Mouse (Mus musculus): Measurements from ENCODE around the gene Coa5. TPM values are rescaled to one million over a fixed set of nuclear protein-coding genes. Genes with fewer than 3 reads are reported as not detected.

Gene Coa5
- total and polyA plus RNA-seq, 2 experiments from 2014 or later, result 42.9 to 50.4 TPM

- no peak overlapping the region for H3K4me2 ChIP-seq (ENCODE audit: low read depth, low read length, poor library complexity, severe bottlenecking)
- H3K4me3 ChIP-seq (ENCODE audit: low read depth, low read length), result no peak overlapping the region
- 91% methylated on average over 16 of the region's 16 CpGs for WGBS
- no peak for DNase-seq (ENCODE audit: low spot score)
- H3K27me3 ChIP-seq (ENCODE audit: insufficient read depth, low read length), result no peaks in the 10 kb centered on the region
- no peak for ATAC-seq (ENCODE audit: low FRiP score)
- no peaks in the 10 kb centered on the region for H3K9me3 ChIP-seq (ENCODE audit: low read length)
- no peak for TF ChIP-seq CTCF (IDR thresholded peaks at IDR 0.05)
- no peaks in the 10 kb centered on the region for H3K4me1 ChIP-seq (ENCODE audit: insufficient read depth, low read length)
- H3K9ac ChIP-seq (replicated peaks; ENCODE audit: low read length, poor library complexity, severe bottlenecking), result no peak overlapping the region
- H3K36me3 ChIP-seq (ENCODE audit: insufficient read depth, low read length), result peaks cover 36% of the 10 kb centered on the region
- H3K27ac ChIP-seq (ENCODE audit: low read depth, low read length), result no peak overlapping the region
These were observed 13.2 kb upstream of the Coa5 start for GRCm38 (mm10) chr1:37442848-37443835.

GRCm38 (mm10) chr1:37436419-37436818 lies 6.5 kb upstream of the Coa5 start:
- no peak for TF ChIP-seq CTCF (IDR thresholded peaks at IDR 0.05)
- Histone ChIP-seq H3K27me3 (ENCODE audit: insufficient read depth, low read length) (no peaks in the 10 kb centered on the region), H3K27ac (ENCODE audit: low read depth, low read length) (no peak overlapping the region), H3K9me3 (ENCODE audit: low read length) (no peaks in the 10 kb centered on the region), H3K4me3 (ENCODE audit: low read depth, low read length) (no peak overlapping the region), H3K36me3 (ENCODE audit: insufficient read depth, low read length) (peaks cover 58% of the 10 kb centered on the region), H3K9ac (replicated peaks; ENCODE audit: low read length, poor library complexity, severe bottlenecking) (no peak overlapping the region), H3K4me1 (ENCODE audit: insufficient read depth, low read length) (peaks cover 7% of the 10 kb centered on the region; the same call in 1 of the 2 replicates), H3K4me2 (ENCODE audit: low read depth, low read length, poor library complexity, severe bottlenecking) (no peak overlapping the region)
- no peak for ATAC-seq (ENCODE audit: low FRiP score)
- 88% methylated on average over 3 of the region's 3 CpGs for WGBS
- DNase-seq (ENCODE audit: low spot score), result no peak

DNA sequence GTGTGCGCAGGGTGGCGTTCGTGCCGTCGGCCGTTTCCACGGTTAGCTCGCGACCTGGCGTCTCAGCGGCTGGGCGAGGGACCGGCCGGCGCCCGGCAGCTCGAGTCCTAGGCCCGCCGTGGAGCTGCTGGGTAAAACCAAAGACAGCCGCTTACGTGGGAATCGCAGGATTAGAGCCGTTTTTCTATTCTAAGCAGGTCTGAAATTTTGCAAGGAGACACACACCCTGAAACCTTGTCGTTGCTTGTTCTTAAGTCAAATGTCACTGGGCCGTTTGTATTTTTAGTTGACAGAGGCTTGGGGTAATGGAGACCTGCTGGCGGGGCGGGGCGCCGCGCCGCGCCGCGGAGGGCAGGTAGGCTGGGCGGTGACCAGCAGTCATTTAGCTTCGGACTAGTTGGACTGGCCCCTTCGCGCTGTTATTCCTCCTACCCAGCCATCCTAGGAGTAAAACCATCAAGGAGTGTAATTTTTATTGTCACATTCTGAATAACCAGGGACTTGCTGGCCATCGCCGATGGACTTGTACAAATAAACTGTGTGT lies 466 bp upstream of the Coa5 start:
- peak overlapping the region; percentile 95 for H3K4me3 ChIP-seq (ENCODE audit: low read depth, low read length)
- 2% methylated on average over 40 of the region's 40 CpGs for WGBS
- ATAC-seq (ENCODE audit: low FRiP score), result peak; percentile 8
- H3K27ac ChIP-seq (ENCODE audit: low read depth, low read length), result peak overlapping the region; percentile 80
- peaks cover 20% of the 10 kb centered on the region for H3K4me1 ChIP-seq (ENCODE audit: insufficient read depth, low read length)
- no peak for TF ChIP-seq CTCF (IDR thresholded peaks at IDR 0.05)
- DNase-seq (ENCODE audit: low spot score), result no peak
- H3K9ac ChIP-seq (replicated peaks; ENCODE audit: low read length, poor library complexity, severe bottlenecking), result peak overlapping the region; percentile 91
- H3K9me3 ChIP-seq (ENCODE audit: low read length), result no peaks in the 10 kb centered on the region
- peak overlapping the region; percentile 92 for H3K4me2 ChIP-seq (ENCODE audit: low read depth, low read length, poor library complexity, severe bottlenecking)
- no peaks in the 10 kb centered on the region for H3K27me3 ChIP-seq (ENCODE audit: insufficient read depth, low read length)
- H3K36me3 ChIP-seq (ENCODE audit: insufficient read depth, low read length), result peaks cover 29% of the 10 kb centered on the region

GRCm38 (mm10) chr1:37428911-37429310 lies 992 bp downstream of the Coa5 start:
- peaks cover 20% of the 10 kb centered on the region for H3K4me1 ChIP-seq (ENCODE audit: insufficient read depth, low read length)
- DNase-seq (ENCODE audit: low spot score) (no peak), ATAC-seq (ENCODE audit: low FRiP score) (no peak)
- H3K27ac ChIP-seq (ENCODE audit: low read depth, low read length), result no peak overlapping the region; the same call in 1 of the 2 replicates
- H3K4me3 ChIP-seq (ENCODE audit: low read depth, low read length), result peak overlapping the region; percentile 95
- H3K27me3 ChIP-seq (ENCODE audit: insufficient read depth, low read length), result no peaks in the 10 kb centered on the region
- no peak overlapping the region for H3K9ac ChIP-seq (replicated peaks; ENCODE audit: low read length, poor library complexity, severe bottlenecking)
- H3K9me3 ChIP-seq (ENCODE audit: low read length), result 0 out of 2 replicates have a peak, but pooled peaks cover 4% of the 10 kb centered on the region
- peak overlapping the region; percentile 79 for H3K4me2 ChIP-seq (ENCODE audit: low read depth, low read length, poor library complexity, severe bottlenecking)
- no peak for TF ChIP-seq CTCF (IDR thresholded peaks at IDR 0.05)
- H3K36me3 ChIP-seq (ENCODE audit: insufficient read depth, low read length), result peaks cover 26% of the 10 kb centered on the region
- 77% methylated on average over 2 of the region's 2 CpGs for WGBS

DNA sequence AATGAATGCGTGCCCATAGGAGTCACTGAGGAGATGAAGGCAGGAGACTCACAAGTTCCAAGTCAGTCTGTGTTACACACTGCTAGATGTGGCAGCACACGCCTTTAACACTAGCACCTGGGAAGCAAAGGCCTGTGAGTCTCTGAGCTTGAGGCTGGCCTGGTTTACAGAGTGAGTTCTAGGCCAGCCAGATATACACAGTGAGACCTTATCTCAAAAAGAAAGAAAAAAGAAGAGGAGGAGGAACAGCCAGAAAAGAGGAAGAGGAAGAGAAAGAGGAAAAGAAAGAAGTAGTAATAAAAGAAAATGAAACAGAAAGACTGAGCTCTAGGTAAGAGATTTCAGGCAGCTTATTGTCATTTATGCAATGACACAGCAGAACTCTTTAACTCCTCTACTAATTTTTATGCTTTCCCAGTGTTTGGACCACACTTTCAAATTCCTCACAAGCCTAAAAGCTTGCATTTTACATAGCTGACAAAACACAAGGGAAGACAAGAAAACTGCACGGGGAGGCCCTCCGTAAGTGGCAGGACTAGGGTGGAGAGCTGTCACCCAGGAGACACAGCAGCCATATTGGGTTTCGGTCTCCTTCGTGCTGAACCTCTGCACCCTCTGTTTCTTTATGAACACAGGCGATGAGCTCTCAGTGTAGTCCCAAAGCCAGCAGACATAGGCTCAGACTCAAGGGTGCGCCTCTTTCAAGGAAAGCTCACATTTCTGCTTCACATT lies 2.6 kb downstream of the Coa5 start:
- no peak for TF ChIP-seq CTCF (IDR thresholded peaks at IDR 0.05)
- 0 out of 2 replicates have a peak, but pooled peaks cover 4% of the 10 kb centered on the region for H3K9me3 ChIP-seq (ENCODE audit: low read length)
- H3K4me3 ChIP-seq (ENCODE audit: low read depth, low read length), result no peak overlapping the region
- H3K36me3 ChIP-seq (ENCODE audit: insufficient read depth, low read length), result peaks cover 13% of the 10 kb centered on the region; the same call in 1 of the 2 replicates
- H3K4me2 ChIP-seq (ENCODE audit: low read depth, low read length, poor library complexity, severe bottlenecking), result no peak overlapping the region
- no peak for ATAC-seq (ENCODE audit: low FRiP score)
- H3K27ac ChIP-seq (ENCODE audit: low read depth, low read length), result no peak overlapping the region
- H3K27me3 ChIP-seq (ENCODE audit: insufficient read depth, low read length), result no peaks in the 10 kb centered on the region
- H3K9ac ChIP-seq (replicated peaks; ENCODE audit: low read length, poor library complexity, severe bottlenecking), result no peak overlapping the region
- no peak for DNase-seq (ENCODE audit: low spot score)
- H3K4me1 ChIP-seq (ENCODE audit: insufficient read depth, low read length), result peaks cover 17% of the 10 kb centered on the region
- WGBS, result 97% methylated on average over 8 of the region's 8 CpGs
